Mouse (Mus musculus) frontal cortex, postnatal 10 days (tissue): Measurements from ENCODE around the gene Pfn4.
"Not testable (repeated sequence)": the region's sequence is repeated elsewhere in the genome, so short reads cannot be mapped to it uniquely, and the experiment has no call there.

Experiments
- DNase-seq, 2 experiments: peaks; one replicate each; pipeline ENCODE4 v3.0.0; 2022; ENCODE audit warnings: low spot score in 2 of 2, mixed read lengths in 1 of 2

Gene Pfn4

GRCm38 (mm10) chr12:4768492-4769332, at the start of gene Pfn4, which contains the start of gene Fam228b:
Gene Pfn4 (plus strand): TSS chr12:4769022.
Gene Fam228b (minus strand): TSS chr12:4769267.
- peak; percentile 90 to 97 for DNase-seq

GRCm38 (mm10) chr12:4719066-4719761, 49.6 kb upstream of the Pfn4 start:
- DNase-seq: no peak

- no peak for DNase-seq
Measured at GRCm38 (mm10) chr12:4719762-4720754, 48.8 kb upstream of the Pfn4 start.

GRCm38 (mm10) chr12:4729165-4729564, 39.7 kb upstream of the Pfn4 start:
- DNase-seq: no peak

- DNase-seq: no peak
Measured at GRCm38 (mm10) chr12:4731629-4732028, 37.2 kb upstream of the Pfn4 start.

- DNase-seq: no peak
Measured at GRCm38 (mm10) chr12:4732332-4732731, 36.5 kb upstream of the Pfn4 start.

- no peak for DNase-seq
Measured at GRCm38 (mm10) chr12:4738031-4738576, 30.7 kb upstream of the Pfn4 start, which contains the start of gene Fam228a. Gene Fam228a (minus strand): TSS chr12:4738430.

GRCm38 (mm10) chr12:4740823-4741222, 28.0 kb upstream of the Pfn4 start:
- no peak for DNase-seq

- no peak for DNase-seq
Measured at GRCm38 (mm10) chr12:4742183-4742582, 26.6 kb upstream of the Pfn4 start.

GRCm38 (mm10) chr12:4744486-4744885, 24.3 kb upstream of the Pfn4 start:
- DNase-seq: no peak

GRCm38 (mm10) chr12:4754451-4754850, 14.4 kb upstream of the Pfn4 start:
- not testable (repeated sequence) for DNase-seq

- DNase-seq: no peak
Measured at GRCm38 (mm10) chr12:4757060-4757459, 11.8 kb upstream of the Pfn4 start.

GRCm38 (mm10) chr12:4769333-4769723, 506 bp downstream of the Pfn4 start:
- DNase-seq: no peak

- no peak for DNase-seq
Measured at GRCm38 (mm10) chr12:4774895-4775587, 6.2 kb downstream of the Pfn4 start.

- no peak for DNase-seq
Measured at GRCm38 (mm10) chr12:4775588-4775949, 6.7 kb downstream of the Pfn4 start.

GRCm38 (mm10) chr12:4777734-4778133, 8.9 kb downstream of the Pfn4 start:
- no peak for DNase-seq

GRCm38 (mm10) chr12:4780245-4780644, 11.4 kb downstream of the Pfn4 start:
- DNase-seq: no peak

- DNase-seq: no peak
Measured at GRCm38 (mm10) chr12:4781270-4781669, 12.4 kb downstream of the Pfn4 start.

GRCm38 (mm10) chr12:4781725-4782404, 13.0 kb downstream of the Pfn4 start:
- not testable (repeated sequence) for DNase-seq

- DNase-seq: no peak
Measured at GRCm38 (mm10) chr12:4783598-4783997, 14.8 kb downstream of the Pfn4 start.
